Mouse (Mus musculus): ENCODE measurements around the gene Ccdc88a. TPM values are rescaled to one million over a fixed set of nuclear protein-coding genes. Genes with fewer than 3 reads are reported as not detected.
"Not testable (repeated sequence)": the region's sequence is repeated elsewhere in the genome, so short reads cannot be mapped to it uniquely, and the experiment has no call there.

Gene Ccdc88a
- polyA plus RNA-seq, 1 experiment from 2014 or later, result 19.5 TPM

- peak; percentile 94 for DNase-seq (ENCODE audit: low spot score)
- Histone ChIP-seq H3K27me3 (ENCODE audit: insufficient read depth, low read length) (no peaks in the 10 kb centered on the region), H3K4me1 (replicated peaks; ENCODE audit: insufficient read depth, low read length) (no peaks in the 10 kb centered on the region), H3K9ac (ENCODE audit: low read depth, low read length) (peak within 1 kb of the TSS; percentile 70), H3K27ac (peak within 1 kb of the TSS; percentile 65), H3K4me3 (replicated peaks; ENCODE audit: low read depth, low read length) (peak within 1 kb of the TSS; percentile 64), H3K36me3 (ENCODE audit: insufficient read depth, low read length) (peaks cover 3% of the 10 kb centered on the region; the same call in 1 of the 2 replicates), H3K9me3 (replicated peaks; ENCODE audit: low read length) (no peaks in the 10 kb centered on the region), H3K4me2 (ENCODE audit: low read length) (peak within 1 kb of the TSS; percentile 65)
- 3% methylated on average over 40 of the region's 40 CpGs for whole genome bisulfite sequencing
- no peak for TF ChIP-seq CTCF (IDR thresholded peaks at IDR 0.05; ENCODE audit: low read depth)
- peak; percentile 99 for ATAC-seq (replicated peaks; ENCODE audit: low FRiP score, low read depth)
Measured at GRCm38 (mm10) chr11:29514682-29515412, 141.4 kb downstream of the Ccdc88a start, which contains the start of gene Prorsd1. Gene Prorsd1, minus strand, starts transcription at chr11:29515033.

- Histone ChIP-seq H3K4me2 (ENCODE audit: low read length) (peak within 1 kb of the TSS; percentile 81), H3K36me3 (ENCODE audit: insufficient read depth, low read length) (0 out of 2 replicates have a peak, but pooled peaks cover 4% of the 10 kb centered on the region), H3K4me1 (replicated peaks; ENCODE audit: insufficient read depth, low read length) (no peaks in the 10 kb centered on the region; the same call in 1 of the 2 replicates), H3K4me3 (replicated peaks; ENCODE audit: low read depth, low read length) (peak within 1 kb of the TSS; percentile 59), H3K9ac (ENCODE audit: low read depth, low read length) (peak within 1 kb of the TSS; percentile 58), H3K27me3 (ENCODE audit: insufficient read depth, low read length) (no peaks in the 10 kb centered on the region), H3K27ac (peak within 1 kb of the TSS; percentile 90), H3K9me3 (replicated peaks; ENCODE audit: low read length) (no peaks in the 10 kb centered on the region)
- DNase-seq (ENCODE audit: low spot score), result peak; percentile 93
- WGBS, result 2% methylated on average over 47 of the region's 47 CpGs
- ATAC-seq (replicated peaks; ENCODE audit: low FRiP score, low read depth), result peak; percentile 99
- TF ChIP-seq CTCF (IDR thresholded peaks at IDR 0.05; ENCODE audit: low read depth), result peak; percentile 19; the same call in 1 of the 2 replicates
Measured at GRCm38 (mm10) chr11:29525988-29526794, 152.7 kb downstream of the Ccdc88a start, which contains the start of gene Mtif2. Gene Mtif2, plus strand, starts transcription at chr11:29526408.

- no peak for ATAC-seq (replicated peaks; ENCODE audit: low FRiP score, low read depth)
- H3K4me2 ChIP-seq (ENCODE audit: low read length), result no peak overlapping the region
- 88% methylated on average over 1 of the region's 1 CpGs for WGBS
- no peaks in the 10 kb centered on the region for H3K9me3 ChIP-seq (replicated peaks; ENCODE audit: low read length)
- H3K9ac ChIP-seq (ENCODE audit: low read depth, low read length), result no peak overlapping the region
- H3K27me3 ChIP-seq (ENCODE audit: insufficient read depth, low read length), result no peaks in the 10 kb centered on the region
- no peak for DNase-seq (ENCODE audit: low spot score)
- no peak for TF ChIP-seq CTCF (IDR thresholded peaks at IDR 0.05; ENCODE audit: low read depth)
- H3K27ac ChIP-seq, result no peak overlapping the region
- no peak overlapping the region for H3K4me3 ChIP-seq (replicated peaks; ENCODE audit: low read depth, low read length)
- peaks cover 22% of the 10 kb centered on the region for H3K36me3 ChIP-seq (ENCODE audit: insufficient read depth, low read length)
- no peaks in the 10 kb centered on the region for H3K4me1 ChIP-seq (replicated peaks; ENCODE audit: insufficient read depth, low read length)
Measured at GRCm38 (mm10) chr11:29538201-29538600, 164.7 kb downstream of the Ccdc88a start.

- H3K27ac ChIP-seq, result no peak overlapping the region
- 89% methylated on average over 3 of the region's 3 CpGs for WGBS
- TF ChIP-seq CTCF (IDR thresholded peaks at IDR 0.05; ENCODE audit: low read depth), result no peak
- ATAC-seq (replicated peaks; ENCODE audit: low FRiP score, low read depth) (no peak), DNase-seq (ENCODE audit: low spot score) (no peak)
- no peak overlapping the region for H3K4me3 ChIP-seq (replicated peaks; ENCODE audit: low read depth, low read length)
- peaks cover 9% of the 10 kb centered on the region; the same call in 1 of the 2 replicates for H3K36me3 ChIP-seq (ENCODE audit: insufficient read depth, low read length)
- no peaks in the 10 kb centered on the region for H3K27me3 ChIP-seq (ENCODE audit: insufficient read depth, low read length)
- no peak overlapping the region for H3K4me2 ChIP-seq (ENCODE audit: low read length)
- H3K4me1 ChIP-seq (replicated peaks; ENCODE audit: insufficient read depth, low read length), result peaks cover 9% of the 10 kb centered on the region; the same call in 1 of the 2 replicates
- no peaks in the 10 kb centered on the region for H3K9me3 ChIP-seq (replicated peaks; ENCODE audit: low read length)
- no peak overlapping the region for H3K9ac ChIP-seq (ENCODE audit: low read depth, low read length)
Measured at GRCm38 (mm10) chr11:29544225-29544945, 170.9 kb downstream of the Ccdc88a start.

- 91% methylated on average over 4 of the region's 4 CpGs for WGBS
Measured at GRCm38 (mm10) chr11:29545150-29545752, 171.8 kb downstream of the Ccdc88a start.

GRCm38 (mm10) chr11:29546297-29546696 lies 172.8 kb downstream of the Ccdc88a start:
- Histone ChIP-seq H3K9ac (ENCODE audit: low read depth, low read length) (peak overlapping the region; percentile 85; the same call in 1 of the 2 replicates), H3K4me3 (replicated peaks; ENCODE audit: low read depth, low read length) (peak overlapping the region; percentile 86; the same call in 1 of the 2 replicates), H3K4me2 (ENCODE audit: low read length) (peak overlapping the region; percentile 73)
- H3K27ac ChIP-seq; H3K9me3 ChIP-seq (replicated peaks; ENCODE audit: low read length); H3K27me3 ChIP-seq (ENCODE audit: insufficient read depth, low read length); H3K4me1 ChIP-seq (replicated peaks; ENCODE audit: insufficient read depth, low read length); H3K36me3 ChIP-seq (ENCODE audit: insufficient read depth, low read length); DNase-seq (ENCODE audit: low spot score); ATAC-seq (replicated peaks; ENCODE audit: low FRiP score, low read depth): not testable (repeated sequence)
- WGBS, result 92% methylated on average over 2 of the region's 2 CpGs

More at GRCm38 (mm10) chr11:29545150-29545752, 171.8 kb downstream of the Ccdc88a start:
- H3K4me2 ChIP-seq (ENCODE audit: low read length); H3K27ac ChIP-seq; H3K9ac ChIP-seq (ENCODE audit: low read depth, low read length); H3K36me3 ChIP-seq (ENCODE audit: insufficient read depth, low read length); H3K27me3 ChIP-seq (ENCODE audit: insufficient read depth, low read length); H3K4me3 ChIP-seq (replicated peaks; ENCODE audit: low read depth, low read length); ATAC-seq (replicated peaks; ENCODE audit: low FRiP score, low read depth); DNase-seq (ENCODE audit: low spot score); H3K9me3 ChIP-seq (replicated peaks; ENCODE audit: low read length); H3K4me1 ChIP-seq (replicated peaks; ENCODE audit: insufficient read depth, low read length): not testable (repeated sequence)

All from kidney, postnatal 0 days (tissue).